Comparison of ENCODE assay signal across 8 mouse cellular contexts in genomic region chr7:73558293-73559169, GRCm38 (mm10). TPM values are rescaled to one million over a fixed set of nuclear protein-coding genes. Genes with fewer than 3 reads are reported as not detected.
A peak's percentile ranks its signal among the peaks of the same experiment; 100 is the strongest.
DNase-seq lines count a peak whose midpoint lies in the region; ATAC-seq and TF ChIP-seq lines count a peak whose summit lies in the region.

No protein-coding gene starts in this region.

- peak overlapping the region; percentile 100 for H3K9ac ChIP-seq in embryonic facial prominence, embryonic 13.5 days
- peak overlapping the region; percentile 100 for H3K9ac ChIP-seq in limb, embryonic 12.5 days (replicated peaks)
- peak overlapping the region; percentile 99 for H3K9ac ChIP-seq in midbrain, embryonic 15.5 days

- H3K9me3 ChIP-seq in embryonic facial prominence, embryonic 13.5 days: no peaks in the 10 kb centered on the region
- H3K9me3 ChIP-seq in limb, embryonic 12.5 days: no peaks in the 10 kb centered on the region
- no peaks in the 10 kb centered on the region for H3K9me3 ChIP-seq in midbrain, embryonic 15.5 days

- under 1% methylated on average over 58 of the region's 60 CpGs for WGBS in embryonic facial prominence, embryonic 13.5 days
- under 1% methylated on average over 57 of the region's 60 CpGs for WGBS in kidney, adult 2 months
- WGBS in limb, embryonic 12.5 days: 0% methylated on average over 50 of the region's 60 CpGs
- under 1% methylated on average over 58 of the region's 60 CpGs for WGBS in midbrain, embryonic 15.5 days
- under 1% methylated on average over 56 of the region's 60 CpGs for WGBS in spleen, adult 2 months

- peak; percentile 100 for ATAC-seq in embryonic facial prominence, embryonic 13.5 days (ENCODE audit: insufficient number of reproducible peaks, insufficient read depth, low FRiP score, low TSS enrichment, low read depth)
- ATAC-seq in limb, embryonic 12.5 days (ENCODE audit: insufficient number of reproducible peaks, insufficient read depth, low FRiP score, low TSS enrichment, low read depth): peak; percentile 100
- peak; percentile 100 for ATAC-seq in midbrain, embryonic 15.5 days (replicated peaks)

- TF ChIP-seq CTCF in kidney, adult 2 months (conservative IDR thresholded peaks at IDR 0.05; ENCODE audit: insufficient read depth, insufficient read length, low read depth, low read length): no peak
- TF ChIP-seq CTCF in spleen, adult 2 months (IDR thresholded peaks at IDR 0.05; ENCODE audit: extremely low read depth, insufficient read depth, insufficient read length, insufficient replicate concordance): no peak

- peaks cover 7% of the 10 kb centered on the region for H3K4me1 ChIP-seq in embryonic facial prominence, embryonic 13.5 days
- peaks cover 7% of the 10 kb centered on the region; the same call in 1 of the 2 replicates for H3K4me1 ChIP-seq in kidney, adult 2 months (ENCODE audit: control insufficient read depth, insufficient read depth, low read length)
- peaks cover 13% of the 10 kb centered on the region for H3K4me1 ChIP-seq in limb, embryonic 12.5 days (replicated peaks)
- H3K4me1 ChIP-seq in midbrain, embryonic 15.5 days: peaks cover 7% of the 10 kb centered on the region
- no peaks in the 10 kb centered on the region; the same call in 1 of the 2 replicates for H3K4me1 ChIP-seq in spleen, adult 2 months (ENCODE audit: control insufficient read depth, insufficient read depth, insufficient read length)

- H3K4me2 ChIP-seq in embryonic facial prominence, embryonic 13.5 days: peak overlapping the region; percentile 65
- H3K4me2 ChIP-seq in limb, embryonic 12.5 days: peak overlapping the region; percentile 62
- H3K4me2 ChIP-seq in midbrain, embryonic 15.5 days: peak overlapping the region; percentile 74

- no peaks in the 10 kb centered on the region for H3K36me3 ChIP-seq in embryonic facial prominence, embryonic 13.5 days
- no peaks in the 10 kb centered on the region; the same call in 1 of the 2 replicates for H3K36me3 ChIP-seq in kidney, adult 2 months (ENCODE audit: control insufficient read depth, insufficient read depth, low read length)
- no peaks in the 10 kb centered on the region for H3K36me3 ChIP-seq in limb, embryonic 12.5 days
- H3K36me3 ChIP-seq in midbrain, embryonic 15.5 days (replicated peaks): no peaks in the 10 kb centered on the region
- H3K36me3 ChIP-seq in spleen, adult 2 months (ENCODE audit: control insufficient read depth, insufficient read depth, low read length): no peaks in the 10 kb centered on the region

- peak; percentile 100 for DNase-seq in 3134 (ENCODE audit: extremely low read depth, insufficient read length, low spot score)
- DNase-seq in adrenal gland, postnatal 36 days: peak; percentile 100
- DNase-seq in heart, adult 18-20 months: peak; percentile 99 to 100
- DNase-seq in kidney, adult 2 months: peak; percentile 100
- DNase-seq in spleen, adult 2 months (ENCODE audit: low read depth in 1 of 2, low spot score in 2 of 2): peak; percentile 99 to 100

- peak overlapping the region; percentile 100 for H3K27ac ChIP-seq in embryonic facial prominence, embryonic 13.5 days
- peak overlapping the region; percentile 99 for H3K27ac ChIP-seq in kidney, adult 2 months (ENCODE audit: insufficient read depth, low read depth, low read length)
- H3K27ac ChIP-seq in limb, embryonic 12.5 days: peak overlapping the region; percentile 100
- peak overlapping the region; percentile 100 for H3K27ac ChIP-seq in midbrain, embryonic 15.5 days
- H3K27ac ChIP-seq in spleen, adult 2 months (ENCODE audit: insufficient read depth, low read length): peak overlapping the region; percentile 99

- TF ChIP-seq POLR2A in kidney, adult 2 months (IDR thresholded peaks at IDR 0.05; ENCODE audit: low read depth, low read length): peak; percentile 98
- TF ChIP-seq POLR2A in spleen, adult 2 months (IDR thresholded peaks at IDR 0.05; ENCODE audit: low read depth, low read length): peak; percentile 99

- H3K27me3 ChIP-seq in embryonic facial prominence, embryonic 13.5 days: no peaks in the 10 kb centered on the region
- no peaks in the 10 kb centered on the region for H3K27me3 ChIP-seq in kidney, adult 2 months (replicated peaks; ENCODE audit: control insufficient read depth, insufficient read depth, low read length)
- no peaks in the 10 kb centered on the region for H3K27me3 ChIP-seq in limb, embryonic 12.5 days
- no peaks in the 10 kb centered on the region for H3K27me3 ChIP-seq in midbrain, embryonic 15.5 days (replicated peaks)
- no peaks in the 10 kb centered on the region for H3K27me3 ChIP-seq in spleen, adult 2 months (ENCODE audit: control insufficient read depth, insufficient read depth, low read length)

- peak overlapping the region; percentile 90 for H3K4me3 ChIP-seq in embryonic facial prominence, embryonic 13.5 days
- H3K4me3 ChIP-seq in kidney, adult 2 months (ENCODE audit: insufficient read depth, low read depth, low read length): peak overlapping the region; percentile 74
- peak overlapping the region; percentile 100 for H3K4me3 ChIP-seq in limb, embryonic 12.5 days (replicated peaks)
- peak overlapping the region; percentile 75 for H3K4me3 ChIP-seq in midbrain, embryonic 15.5 days
- H3K4me3 ChIP-seq in spleen, adult 2 months (ENCODE audit: extremely low read depth, insufficient read depth, insufficient read length): peak overlapping the region; percentile 95

RNA-seq across cellular contexts. Expression of gene Chd2, which starts 16.9 kb away (rescaled TPM):
- 10 to 100 TPM; 40.9 to 41.6 TPM for total RNA-seq in adrenal gland, postnatal 36 days (2021)
- 62.3 and 65.6 TPM in 2 replicates for polyA plus RNA-seq in embryonic facial prominence, embryonic 13.5 days (2015; fragmentation: Nextera tagmentation; extraction: Ambion mirVana)
- 10 to 100 TPM; 28.2 to 38.8 TPM for total RNA-seq in heart, adult 18-20 months (2021)
- polyA plus RNA-seq in kidney, adult 2 months (2012; rRNA removed): 33.9 and 36.9 TPM in 2 replicates
- 66.8 and 70.3 TPM in 2 replicates for polyA plus RNA-seq in limb, embryonic 12.5 days (2016; fragmentation: Nextera tagmentation; extraction: Ambion mirVana)
- 48.6 and 52.4 TPM in 2 replicates for polyA plus RNA-seq in midbrain, embryonic 15.5 days (2015; fragmentation: Nextera tagmentation; extraction: Ambion mirVana)
- polyA plus RNA-seq in spleen, adult 2 months (2012; rRNA removed): 48.6 and 52.5 TPM in 2 replicates

Comparison
In these comparisons a context has a peak if more than half of its experiments do, and no peak if none do; other contexts are left out.
1. Peak in every context shown above with its lines: DNase-seq, ATAC-seq, H3K4me3 ChIP-seq and H3K27ac ChIP-seq.